Mouse (Mus musculus) C2C12 (cell line): ENCODE measurements around the gene Baz2b. TPM values are rescaled to one million over a fixed set of nuclear protein-coding genes. Genes with fewer than 3 reads are reported as not detected.

Experiments
- H3K27me3 ChIP-seq: one replicate; pipeline ENCODE4 v1.6.1; 2011; ENCODE audit not compliant: control insufficient read depth, insufficient read depth, insufficient read length
- H3K36me3 ChIP-seq: one replicate; pipeline ENCODE4 v1.6.1; 2011; ENCODE audit not compliant: control insufficient read depth, insufficient read depth
- H3K4me3 ChIP-seq: one replicate; pipeline ENCODE4 v1.5.1; 2011; ENCODE audit warnings: mild to moderate bottlenecking, control low read depth; ENCODE audit not compliant: poor library complexity, insufficient read depth, severe bottlenecking
- H3K79me2 ChIP-seq: one replicate; pipeline ENCODE4 v1.6.1; 2011; ENCODE audit not compliant: control insufficient read depth, insufficient read depth
- H3K79me3 ChIP-seq: one replicate; pipeline ENCODE4 v1.6.1; 2011; ENCODE audit warnings: low read depth, control low read depth
- H3ac ChIP-seq: one replicate; pipeline ENCODE3; 2011; ENCODE audit warnings: low read depth; ENCODE audit not compliant: control insufficient read depth, insufficient read length
- CEBPB ChIP-seq: IDR thresholded peaks from one replicate; pipeline ENCODE4 v1.6.1; 2011; ENCODE audit warnings: low read depth, mild to moderate bottlenecking, control low read depth, moderate library complexity
- CTCF ChIP-seq: IDR thresholded peaks from one replicate; pipeline ENCODE4 v1.5.1; 2011; ENCODE audit not compliant: control insufficient read depth, insufficient read depth, insufficient read length
- FOSL1 ChIP-seq: IDR thresholded peaks from one replicate; pipeline ENCODE4 v1.8.0; 2011; ENCODE audit warnings: mild to moderate bottlenecking, low read length; ENCODE audit not compliant: poor library complexity, insufficient read depth, severe bottlenecking
- MAX ChIP-seq: IDR thresholded peaks from one replicate; pipeline ENCODE4 v1.6.1; 2011; ENCODE audit warnings: mild to moderate bottlenecking, control low read depth
- MYOD1 ChIP-seq: IDR thresholded peaks from one replicate; pipeline ENCODE4 v1.6.1; 2011; ENCODE audit warnings: low read depth; ENCODE audit not compliant: control insufficient read depth, insufficient read length
- MYOG ChIP-seq: IDR thresholded peaks from one replicate; pipeline ENCODE4 v1.6.1; 2011; ENCODE audit not compliant: control insufficient read depth, insufficient read length; ENCODE audit errors: extremely low read depth
- USF1 ChIP-seq: IDR thresholded peaks from one replicate; pipeline ENCODE4 v1.6.1; 2011; ENCODE audit warnings: low read depth, mild to moderate bottlenecking, control low read depth, moderate library complexity
- polyA plus RNA-seq: library from polyadenylated mRNA; unstranded; fragments of >200 nt; fragmentation: generic; extraction: Trizol; gene quantifications from one replicate; pipeline ENCODE4 v1.2.1, GENCODE M21; 2012; ENCODE audit warnings: missing spikeins

Baz2b gene
- polyA plus RNA-seq, 1 experiment, result 9.4 TPM

GRCm38 (mm10) chr2:60070938-60071337 lies 138.7 kb downstream of the Baz2b start:
- Histone ChIP-seq H3ac (no peak overlapping the region), H3K79me2 (peaks cover 17% of the 10 kb centered on the region), H3K4me3 (no peak overlapping the region), H3K79me3 (peaks cover 5% of the 10 kb centered on the region), H3K36me3 (no peaks in the 10 kb centered on the region), H3K27me3 (no peaks in the 10 kb centered on the region)
- no peak for TF ChIP-seq MAX

- H3K36me3 ChIP-seq, result no peaks in the 10 kb centered on the region
- H3ac ChIP-seq, result no peak overlapping the region
- H3K4me3 ChIP-seq, result no peak overlapping the region
- H3K27me3 ChIP-seq, result no peaks in the 10 kb centered on the region
- H3K79me3 ChIP-seq, result peaks cover 5% of the 10 kb centered on the region
- TF ChIP-seq CEBPB (no peak), USF1 (no peak), MYOD1 (no peak), MAX (no peak), FOSL1 (no peak)
- peaks cover 21% of the 10 kb centered on the region for H3K79me2 ChIP-seq
Measured at GRCm38 (mm10) chr2:60068468-60068867, 141.2 kb downstream of the Baz2b start.

GRCm38 (mm10) chr2:60065415-60065814 lies 144.2 kb downstream of the Baz2b start:
- no peaks in the 10 kb centered on the region for H3K27me3 ChIP-seq

GRCm38 (mm10) chr2:60060185-60060775 lies 149.4 kb downstream of the Baz2b start:
- Histone ChIP-seq H3K79me2 (peaks cover under 1% of the 10 kb centered on the region), H3ac (no peak overlapping the region), H3K36me3 (no peaks in the 10 kb centered on the region), H3K4me3 (no peak overlapping the region), H3K27me3 (no peaks in the 10 kb centered on the region), H3K79me3 (no peaks in the 10 kb centered on the region)
- TF ChIP-seq USF1, result no peak
- no peak for TF ChIP-seq FOSL1
- no peak for TF ChIP-seq CEBPB
- TF ChIP-seq MYOD1, result no peak
- no peak for TF ChIP-seq MAX
- no peak for TF ChIP-seq MYOG
- no peak for TF ChIP-seq CTCF

More at GRCm38 (mm10) chr2:60065415-60065814, 144.2 kb downstream of the Baz2b start:
- Histone ChIP-seq H3K36me3 (no peaks in the 10 kb centered on the region), H3K4me3 (no peak overlapping the region), H3ac (no peak overlapping the region), H3K79me2 (peaks cover 21% of the 10 kb centered on the region), H3K79me3 (peaks cover 5% of the 10 kb centered on the region)
- TF ChIP-seq MAX, result no peak
- TF ChIP-seq MYOG, result no peak
- TF ChIP-seq FOSL1, result no peak
- TF ChIP-seq USF1, result no peak
- no peak for TF ChIP-seq CEBPB
- no peak for TF ChIP-seq MYOD1
- no peak for TF ChIP-seq CTCF

GRCm38 (mm10) chr2:60059300-60059699 lies 150.3 kb downstream of the Baz2b start:
- Histone ChIP-seq H3K79me3 (no peaks in the 10 kb centered on the region), H3K4me3 (no peak overlapping the region), H3K79me2 (no peaks in the 10 kb centered on the region), H3K36me3 (no peaks in the 10 kb centered on the region), H3K27me3 (no peaks in the 10 kb centered on the region), H3ac (no peak overlapping the region)
- TF ChIP-seq USF1 (no peak), FOSL1 (no peak), CEBPB (no peak), MAX (no peak), MYOD1 (no peak)

- Histone ChIP-seq H3K27me3 (no peaks in the 10 kb centered on the region), H3K4me3 (no peak overlapping the region), H3K36me3 (no peaks in the 10 kb centered on the region), H3ac (no peak overlapping the region), H3K79me2 (no peaks in the 10 kb centered on the region), H3K79me3 (no peaks in the 10 kb centered on the region)
- TF ChIP-seq MYOG (no peak), CEBPB (no peak), MAX (no peak), CTCF (no peak), USF1 (no peak), MYOD1 (no peak), FOSL1 (no peak)
Measured at GRCm38 (mm10) chr2:60056043-60056442, 153.6 kb downstream of the Baz2b start.
